Mouse (Mus musculus) CH12.LX (cell line): ENCODE results near the gene Abca2. TPM values are rescaled to one million over a fixed set of nuclear protein-coding genes. Genes with fewer than 3 reads are reported as not detected.

Experiments
- DNase-seq: peaks from one replicate; pipeline ENCODE4 v3.0.0-alpha.2; 2013; ENCODE audit errors: extremely low read depth
- H3K27ac ChIP-seq: 2 replicates; pipeline ENCODE4 v1.5.1; 2012; ENCODE audit warnings: low read depth, mild to moderate bottlenecking, control low read depth, moderate library complexity; ENCODE audit not compliant: insufficient read depth
- H3K27me3 ChIP-seq: replicated peaks from 2 replicates; pipeline ENCODE3; 2012; ENCODE audit warnings: inconsistent platforms
- H3K36me3 ChIP-seq, 2 experiments: replicated peaks in 1 of 2; 2 replicates each; pipeline versions ENCODE3 to v1.6.1; 2012; ENCODE audit warnings: inconsistent platforms in 1 of 2, low read length in 1 of 2, mild to moderate bottlenecking in 1 of 2, mixed read lengths in 1 of 2, moderate library complexity in 1 of 2; ENCODE audit not compliant: control insufficient read depth in 1 of 2, insufficient read depth in 1 of 2
- H3K4me1 ChIP-seq, 2 experiments: 2 replicates each; pipeline ENCODE4 v1.6.1; 2012; ENCODE audit warnings: inconsistent platforms in 1 of 2, moderate library complexity in 1 of 2; ENCODE audit not compliant: insufficient read depth in 2 of 2, control insufficient read depth in 1 of 2
- H3K4me2 ChIP-seq: 2 replicates; pipeline ENCODE4 v1.6.1; 2012; ENCODE audit warnings: low read depth, mild to moderate bottlenecking, control low read depth; ENCODE audit not compliant: poor library complexity, insufficient read depth, severe bottlenecking
- H3K4me3 ChIP-seq, 3 experiments: fragments of 150-350 bp in 1 of 3; sonication (generic) in 1 of 3; replicated peaks in 1 of 3; 2 replicates each; pipeline versions ENCODE3 to v1.5.1; 2011 to 2012; ENCODE audit warnings: low read depth in 2 of 3, low read length in 2 of 3, mild to moderate bottlenecking in 2 of 3, moderate library complexity in 2 of 3, control low read depth in 1 of 3, improper control_type of control experiment in 1 of 3, inconsistent platforms in 1 of 3, mixed read lengths in 1 of 3; ENCODE audit not compliant: poor library complexity in 1 of 3
- H3K79me2 ChIP-seq: replicated peaks from 2 replicates; pipeline ENCODE4 v1.6.1; 2012; ENCODE audit warnings: mild to moderate bottlenecking, moderate library complexity; ENCODE audit not compliant: control insufficient read depth, poor library complexity, insufficient read depth, severe bottlenecking; ENCODE audit errors: extremely low read depth
- H3K9ac ChIP-seq: 2 replicates; pipeline ENCODE4 v1.6.1; 2012; ENCODE audit warnings: low read depth, mild to moderate bottlenecking, control low read depth, moderate library complexity; ENCODE audit not compliant: insufficient read depth
- H3K9me3 ChIP-seq: replicated peaks from 2 replicates; pipeline ENCODE3; 2012; ENCODE audit warnings: low read length, inconsistent platforms, mixed read lengths
- BHLHE40 ChIP-seq: IDR thresholded peaks from 2 replicates; pipeline ENCODE4 v1.6.1; 2011; ENCODE audit warnings: mild to moderate bottlenecking, low read depth, low read length, improper control_type of control experiment
- CHD1 ChIP-seq: IDR thresholded peaks from 2 replicates; pipeline ENCODE4 v1.6.1; 2012; ENCODE audit warnings: low read depth, low read length, improper control_type of control experiment, inconsistent platforms
- CHD2 ChIP-seq: IDR thresholded peaks from 2 replicates; pipeline ENCODE4 v1.6.1; 2011; ENCODE audit warnings: low read length, improper control_type of control experiment
- CTCF ChIP-seq, 2 experiments: IDR thresholded peaks in 1 of 2; conservative IDR thresholded peaks in 1 of 2; 2 replicates each; pipeline ENCODE4 v1.5.1; 2011 to 2012; ENCODE audit warnings: low read depth in 2 of 2, low read length in 2 of 2, improper control_type of control experiment in 1 of 2, inconsistent platforms in 1 of 2, mild to moderate bottlenecking in 1 of 2, moderate library complexity in 1 of 2
- E2F4 ChIP-seq: IDR thresholded peaks from 2 replicates; pipeline ENCODE4 v1.6.1; 2011; ENCODE audit warnings: low read depth, low read length, improper control_type of control experiment; ENCODE audit not compliant: insufficient replicate concordance
- ELF1 ChIP-seq: IDR thresholded peaks from 2 replicates; pipeline ENCODE4 v1.6.1; 2014; ENCODE audit warnings: low read depth, mild to moderate bottlenecking, inconsistent platforms, low read length, improper control_type of control experiment
- IRF4 ChIP-seq: IDR thresholded peaks from 2 replicates; pipeline ENCODE4 v1.6.1; 2014; ENCODE audit warnings: low read depth, mild to moderate bottlenecking, inconsistent platforms, low read length, improper control_type of control experiment
- MAX ChIP-seq: IDR thresholded peaks from 2 replicates; pipeline ENCODE4 v1.6.1; 2011; ENCODE audit warnings: low read length, improper control_type of control experiment
- MEF2A ChIP-seq: IDR thresholded peaks from 2 replicates; pipeline ENCODE4 v1.6.1; 2014; ENCODE audit warnings: low read depth, mild to moderate bottlenecking, inconsistent platforms, low read length, improper control_type of control experiment, borderline replicate concordance
- MXI1 ChIP-seq: IDR thresholded peaks from 2 replicates; pipeline ENCODE4 v1.6.1; 2011; ENCODE audit warnings: mild to moderate bottlenecking, low read depth, low read length, improper control_type of control experiment
- NRF1 ChIP-seq: IDR thresholded peaks from 2 replicates; pipeline ENCODE4 v1.6.1; 2014; ENCODE audit warnings: low read depth, mild to moderate bottlenecking, inconsistent platforms, low read length, improper control_type of control experiment, moderate library complexity
- PAX5 ChIP-seq: IDR thresholded peaks from 2 replicates; pipeline ENCODE4 v1.6.1; 2012; ENCODE audit warnings: low read length, inconsistent platforms, mixed read lengths
- RAD21 ChIP-seq: IDR thresholded peaks from 2 replicates; pipeline ENCODE4 v1.6.1; 2011; ENCODE audit warnings: low read depth, mild to moderate bottlenecking, low read length, improper control_type of control experiment, moderate library complexity
- RCOR1 ChIP-seq: conservative IDR thresholded peaks from 2 replicates; pipeline ENCODE4 v1.6.1; 2012; ENCODE audit warnings: low read depth, mild to moderate bottlenecking, inconsistent platforms, low read length, improper control_type of control experiment
- UBTF ChIP-seq: IDR thresholded peaks from 2 replicates; pipeline ENCODE4 v1.6.1; 2012; ENCODE audit warnings: low read depth, mild to moderate bottlenecking, inconsistent platforms, low read length, improper control_type of control experiment, moderate library complexity
- USF1 ChIP-seq: IDR thresholded peaks from 2 replicates; pipeline ENCODE4 v1.6.1; 2014; ENCODE audit warnings: low read depth, mild to moderate bottlenecking, inconsistent platforms, low read length, improper control_type of control experiment
- ZMIZ1 ChIP-seq: IDR thresholded peaks from 2 replicates; pipeline ENCODE4 v1.6.1; 2012; ENCODE audit warnings: low read depth, mild to moderate bottlenecking, inconsistent platforms, low read length, improper control_type of control experiment
- dilution Hi-C: fragments of 300-500 bp; cut with MboI; formaldehyde crosslinking; loops from 2 replicates; pipeline ENCODE4 v1.14.3; 2020; ENCODE audit warnings: low sequenced_read_pairs; ENCODE audit not compliant: extremely low pct_unique_long_range_greater_than_20kb, extremely low pct_ligation_motif_present
- in situ Hi-C: fragments of 300-500 bp; cut with MboI; formaldehyde crosslinking; loops from 3 replicates; pipeline ENCODE4 v1.14.3; 2019; ENCODE audit warnings: low sequenced_read_pairs, low pct_ligation_motif_present, low pct_unique_long_range_greater_than_20kb, mixed read lengths
- polyA plus RNA-seq: library from polyadenylated mRNA; unstranded; fragments of >175 nt; gene quantifications from 2 replicates; pipeline ENCODE4 v1.2.1, GENCODE M21; 2012; ENCODE audit warnings: low read depth; ENCODE audit not compliant: insufficient read length
- total RNA-seq, 2 experiments: library from RNA; depleted of rRNA; stranded (reverse); fragments of 300-350 nt in 1 of 2; fragments of >200 nt in 1 of 2; gene quantifications; 2 replicates each; pipeline ENCODE4 v1.2.3; 2012 to 2014

The Abca2 gene
- total and polyA plus RNA-seq, 3 experiments: 5.0 to 23.4 (median 13.0) TPM

- dilution Hi-C loops: no loop called here
- peak overlapping the region; percentile 63 for H3K4me2 ChIP-seq
- no peak overlapping the region; the same call in 1 of the 2 replicates for H3K9ac ChIP-seq
- TF ChIP-seq NRF1: peak; percentile 74
- 0 out of 2 replicates have a peak, but pooled peaks have one; percentile 34 for TF ChIP-seq MXI1
- no peak for TF ChIP-seq PAX5
- peak; percentile 64; the same call in 1 of the 2 replicates for TF ChIP-seq UBTF
- no peaks in the 10 kb centered on the region for H3K4me1 ChIP-seq
- no peak for DNase-seq
- no peak overlapping the region for H3K27ac ChIP-seq
- peaks cover 93% of the 10 kb centered on the region for H3K27me3 ChIP-seq
- H3K4me3 ChIP-seq: peak overlapping the region in 1 of 3 experiments; percentile 64
- no peaks in the 10 kb centered on the region for H3K36me3 ChIP-seq
- H3K9me3 ChIP-seq: no peaks in the 10 kb centered on the region
- in situ Hi-C loops: loop anchor here (5.0 kb wide), 1 partner anchor 36 kb away; the partner anchor contains the start of gene Uap1l1
- H3K79me2 ChIP-seq: no peaks in the 10 kb centered on the region
These were observed 25.4 kb upstream of the Abca2 start for GRCm38 (mm10) chr2:25402972-25403601.

GRCm38 (mm10) chr2:25403994-25404393 lies 24.5 kb upstream of the Abca2 start:
- Histone ChIP-seq H3K36me3 (no peaks in the 10 kb centered on the region), H3K4me2 (no peak overlapping the region), H3K9ac (no peak overlapping the region), H3K27ac (no peak overlapping the region), H3K79me2 (no peaks in the 10 kb centered on the region), H3K9me3 (no peaks in the 10 kb centered on the region), H3K4me3 (no peak overlapping the region), H3K4me1 (no peaks in the 10 kb centered on the region), H3K27me3 (peaks cover 92% of the 10 kb centered on the region)
- no peak for TF ChIP-seq E2F4
- in situ Hi-C loops (loop anchor here (5.0 kb wide), 1 partner anchor 37 kb away; the partner anchor contains the start of gene Uap1l1), dilution Hi-C loops (no loop called here)
- DNase-seq: no peak

GRCm38 (mm10) chr2:25408908-25409307 lies 19.6 kb upstream of the Abca2 start:
- Histone ChIP-seq H3K9ac (no peak overlapping the region), H3K79me2 (no peaks in the 10 kb centered on the region), H3K4me1 (no peaks in the 10 kb centered on the region), H3K27me3 (peaks cover 77% of the 10 kb centered on the region), H3K9me3 (no peaks in the 10 kb centered on the region), H3K27ac (no peak overlapping the region), H3K4me3 (no peak overlapping the region), H3K4me2 (no peak overlapping the region), H3K36me3 (no peaks in the 10 kb centered on the region)
- in situ Hi-C loops (no loop called here), dilution Hi-C loops (no loop called here)
- no peak for DNase-seq
- TF ChIP-seq MAX (no peak), CHD1 (no peak), BHLHE40 (no peak), USF1 (no peak), ZMIZ1 (no peak), CHD2 (no peak), ELF1 (no peak), RAD21 (no peak), CTCF (conservative IDR thresholded peaks at IDR 0.05 in 1 of 2, IDR thresholded peaks at IDR 0.05 in 1 of 2; ENCODE audit: low read depth in 2 of 2, low read length in 2 of 2) (no peak), IRF4 (no peak), RCOR1 (no peak), MEF2A (no peak)
